Mouse (Mus musculus): ENCODE measurements around the gene Cask.

- no peak for TF ChIP-seq CTCF (IDR thresholded peaks at IDR 0.05)
- no peak for TF ChIP-seq EP300 (IDR thresholded peaks at IDR 0.05; ENCODE audit: insufficient read depth, low read depth, low read length)
- TF ChIP-seq POLR2A (IDR thresholded peaks at IDR 0.05; ENCODE audit: insufficient read depth, low read depth, low read length): no peak
These were observed 30.8 kb upstream of the Cask start for GRCm38 (mm10) chrX:13881969-13882368.

All from heart, adult 2 months (tissue).